Mouse (Mus musculus) heart, adult 2 months (tissue): ENCODE results near the gene Gipc2. TPM values are rescaled to one million over a fixed set of nuclear protein-coding genes. Genes with fewer than 3 reads are reported as not detected.

Experiments
- DNase-seq, 2 experiments: peaks; one replicate each; pipeline ENCODE4 v3.0.0; 2021
- H3K27ac ChIP-seq: fragments of 200-600 bp; 2 replicates; pipeline ENCODE4 v1.8.1; 2022
- H3K27me3 ChIP-seq: fragments of 200-500 bp; 2 replicates; pipeline ENCODE4 v1.6.1; 2012; ENCODE audit warnings: mild to moderate bottlenecking, low read length, inconsistent platforms, mixed read lengths; ENCODE audit not compliant: control insufficient read depth, insufficient read depth
- H3K36me3 ChIP-seq: fragments of 200-500 bp; 2 replicates; pipeline ENCODE4 v1.6.1; 2012; ENCODE audit warnings: low read length, inconsistent platforms; ENCODE audit not compliant: control insufficient read depth, insufficient read depth
- H3K4me1 ChIP-seq: fragments of 200-500 bp; 2 replicates; pipeline ENCODE4 v1.6.1; 2011; ENCODE audit warnings: low read length; ENCODE audit not compliant: control insufficient read depth, insufficient read depth
- H3K4me3 ChIP-seq: fragments of 200-600 bp; 2 replicates; pipeline ENCODE4 v1.8.1; 2022
- H3K79me2 ChIP-seq: fragments of 200-500 bp; replicated peaks from 2 replicates; pipeline ENCODE4 v1.6.1; 2012; ENCODE audit warnings: mild to moderate bottlenecking, inconsistent platforms, low read length, moderate library complexity, mixed read lengths; ENCODE audit not compliant: control insufficient read depth, insufficient read depth
- H3K9ac ChIP-seq: fragments of 200-500 bp; 2 replicates; pipeline ENCODE4 v1.6.1; 2012; ENCODE audit warnings: low read depth, mild to moderate bottlenecking, control low read depth, inconsistent platforms, low read length, mixed read lengths
- CTCF ChIP-seq: fragments of 200-600 bp; IDR thresholded peaks from 2 replicates; pipeline ENCODE4 v1.8.1; 2022; ENCODE audit warnings: antibody characterized with exemption, mild to moderate bottlenecking, moderate library complexity
- EP300 ChIP-seq: fragments of 200-500 bp; IDR thresholded peaks from 2 replicates; pipeline ENCODE4 v1.6.1; 2011; ENCODE audit warnings: low read depth, low read length, control low read depth; ENCODE audit not compliant: insufficient read depth
- POLR2A ChIP-seq: fragments of 200-500 bp; IDR thresholded peaks from 2 replicates; pipeline ENCODE4 v1.6.1; 2011; ENCODE audit warnings: mild to moderate bottlenecking, low read depth, low read length, control low read depth; ENCODE audit not compliant: insufficient read depth
- WGBS: fragments of 180-500 bp; shearing (Covaris S2); methylation state at CpG from one replicate; pipeline ENCODE4 v1.1.7; 2018; 5-methylcytosine and 5-hydroxymethylcytosine counted together
- intact Hi-C: fragments of 180-260 bp; cut with DNase I; formaldehyde crosslinking; loops from one replicate; pipeline ENCODE4 v1.15.1; 2025
- polyA plus RNA-seq: library from polyadenylated mRNA; depleted of rRNA; stranded (reverse); fragments of >200 nt; gene quantifications from 2 replicates; pipeline ENCODE4 v1.2.3, GENCODE M21; 2012
- total RNA-seq, 2 experiments: library from RNA; stranded (reverse); gene quantifications; 2 replicates each; pipeline ENCODE4 v1.2.3; 2021

Gipc2 gene
- total and polyA plus RNA-seq, 3 experiments: 3.5 to 6.1 (median 5.2) TPM

- 27% methylated on average over 4 of the region's 4 CpGs for WGBS
Observed at GRCm38 (mm10) chr3:152189306-152189705, 23.3 kb upstream of the Gipc2 start.

GRCm38 (mm10) chr3:152186106-152186505, 20.1 kb upstream of the Gipc2 start:
- Histone ChIP-seq H3K27ac (peak overlapping the region; percentile 57), H3K4me3 (no peak overlapping the region), H3K9ac (no peak overlapping the region; the same call in 1 of the 2 replicates), H3K27me3 (no peaks in the 10 kb centered on the region), H3K79me2 (peaks cover 2% of the 10 kb centered on the region; the same call in 1 of the 2 replicates), H3K4me1 (peaks cover 8% of the 10 kb centered on the region), H3K36me3 (peaks cover 40% of the 10 kb centered on the region)
- intact Hi-C loops: no loop called here
- no peak for DNase-seq
- 20% methylated on average over 6 of the region's 6 CpGs for WGBS
- TF ChIP-seq CTCF (no peak), POLR2A (no peak), EP300 (no peak)

More at GRCm38 (mm10) chr3:152189306-152189705, 23.3 kb upstream of the Gipc2 start:
- H3K9ac ChIP-seq: peak overlapping the region; percentile 70
- TF ChIP-seq EP300 (no peak), CTCF (no peak), POLR2A (no peak)
- intact Hi-C loops: no loop called here
- no peaks in the 10 kb centered on the region for H3K27me3 ChIP-seq
- H3K27ac ChIP-seq: peak overlapping the region; percentile 86
- H3K4me1 ChIP-seq: peaks cover 8% of the 10 kb centered on the region
- DNase-seq: no peak
- peak overlapping the region; percentile 68 for H3K4me3 ChIP-seq
- peaks cover 37% of the 10 kb centered on the region for H3K36me3 ChIP-seq
- peaks cover 2% of the 10 kb centered on the region; the same call in 1 of the 2 replicates for H3K79me2 ChIP-seq

GRCm38 (mm10) chr3:152183522-152183921, 17.5 kb upstream of the Gipc2 start:
- WGBS: 89% methylated on average over 9 of the region's 9 CpGs

GRCm38 (mm10) chr3:152180624-152181023, 14.6 kb upstream of the Gipc2 start:
- Histone ChIP-seq H3K9ac (no peak overlapping the region), H3K79me2 (peaks cover 2% of the 10 kb centered on the region; the same call in 1 of the 2 replicates), H3K4me1 (no peaks in the 10 kb centered on the region), H3K27me3 (no peaks in the 10 kb centered on the region), H3K27ac (no peak overlapping the region), H3K36me3 (peaks cover 11% of the 10 kb centered on the region), H3K4me3 (no peak overlapping the region)
- WGBS: 85% methylated on average over 4 of the region's 4 CpGs
- DNase-seq: no peak
- TF ChIP-seq POLR2A (0 out of 2 replicates have a peak, but pooled peaks have one; percentile 2), CTCF (no peak)
- intact Hi-C loops: no loop called here

More at GRCm38 (mm10) chr3:152183522-152183921, 17.5 kb upstream of the Gipc2 start:
- Histone ChIP-seq H3K9ac (no peak overlapping the region), H3K36me3 (peaks cover 27% of the 10 kb centered on the region), H3K4me3 (no peak overlapping the region), H3K27ac (no peak overlapping the region), H3K79me2 (peaks cover 2% of the 10 kb centered on the region; the same call in 1 of the 2 replicates), H3K27me3 (no peaks in the 10 kb centered on the region), H3K4me1 (peaks cover 5% of the 10 kb centered on the region)
- intact Hi-C loops: no loop called here
- no peak for TF ChIP-seq POLR2A
- TF ChIP-seq EP300: no peak
- TF ChIP-seq CTCF: no peak
- DNase-seq: no peak

GRCm38 (mm10) chr3:152179285-152179684, 13.3 kb upstream of the Gipc2 start:
- intact Hi-C loops: no loop called here
- no peak overlapping the region for H3K4me3 ChIP-seq
- no peaks in the 10 kb centered on the region for H3K79me2 ChIP-seq
- no peak overlapping the region for H3K9ac ChIP-seq
- TF ChIP-seq CTCF: no peak
- no peak for DNase-seq
- 30% methylated on average over 1 of the region's 1 CpGs for WGBS
- no peak overlapping the region for H3K27ac ChIP-seq
- H3K27me3 ChIP-seq: no peaks in the 10 kb centered on the region
- H3K4me1 ChIP-seq: no peaks in the 10 kb centered on the region
- H3K36me3 ChIP-seq: peaks cover 3% of the 10 kb centered on the region

GRCm38 (mm10) chr3:152178816-152179215, 12.8 kb upstream of the Gipc2 start:
- H3K27me3 ChIP-seq: no peaks in the 10 kb centered on the region
- no peaks in the 10 kb centered on the region for H3K4me1 ChIP-seq
- no peak overlapping the region for H3K27ac ChIP-seq
- H3K9ac ChIP-seq: no peak overlapping the region
- TF ChIP-seq EP300 (no peak), CTCF (no peak), POLR2A (no peak)
- no peak overlapping the region for H3K4me3 ChIP-seq
- H3K79me2 ChIP-seq: no peaks in the 10 kb centered on the region
- 82% methylated on average over 4 of the region's 4 CpGs for WGBS
- intact Hi-C loops: no loop called here
- DNase-seq: no peak
- peaks cover 3% of the 10 kb centered on the region for H3K36me3 ChIP-seq
